Mouse (Mus musculus) MEL-GATA-1-ER (cell line): ENCODE results near the gene Serpinf2.

Experiments used
- DNase-seq: peaks from one replicate; pipeline ENCODE4 v3.0.0-alpha.2; 2012; ENCODE audit warnings: low read depth; ENCODE audit errors: extremely low read depth

Gene Serpinf2

DNA sequence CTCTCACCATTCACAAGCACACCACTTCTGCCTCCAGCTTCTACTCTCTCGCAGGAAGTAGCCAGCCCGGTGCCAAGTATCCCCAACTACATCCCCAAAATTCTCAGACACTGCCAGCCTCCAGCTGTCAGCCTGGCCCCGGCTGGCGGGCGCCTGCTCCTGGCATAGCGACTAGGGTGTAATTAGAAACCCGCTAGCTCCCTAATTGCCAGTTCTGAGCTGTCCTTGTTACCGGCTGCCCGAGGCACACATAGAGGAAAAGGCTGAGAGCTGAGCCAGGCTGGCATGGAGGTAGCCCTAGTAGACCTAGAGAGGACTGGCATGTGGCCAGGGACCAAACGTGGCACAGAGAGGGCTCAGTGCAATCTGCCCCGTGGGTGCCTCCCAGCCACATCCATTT lies 8.1 kb downstream of the Serpinf2 start:
- no peak for DNase-seq

GRCm38 (mm10) chr11:75429019-75429705 lies 10.2 kb downstream of the Serpinf2 start:
- peak; percentile 56 for DNase-seq

DNA sequence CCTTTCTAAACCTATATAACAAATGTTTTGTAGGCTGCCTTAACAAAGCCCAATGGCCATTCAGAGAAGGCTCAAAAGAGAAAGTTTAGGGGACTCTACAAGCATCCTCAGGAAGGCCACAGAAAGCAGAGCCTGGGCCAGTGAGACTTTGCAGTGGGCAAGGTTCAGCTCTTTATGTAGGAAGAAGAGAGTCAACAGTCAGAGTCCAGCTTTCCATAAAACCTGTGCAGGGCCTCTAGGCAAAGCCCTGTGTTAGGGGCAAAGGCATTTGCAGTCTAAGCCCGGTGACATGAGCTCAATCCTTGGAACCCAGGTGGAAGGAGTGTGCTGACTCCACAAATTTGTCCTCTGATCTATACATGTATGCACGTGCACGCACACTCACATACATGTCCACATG lies 14.9 kb downstream of the Serpinf2 start:
- no peak for DNase-seq

- no peak for DNase-seq
These were observed 15.4 kb downstream of the Serpinf2 start for GRCm38 (mm10) chr11:75424033-75424432.

DNA sequence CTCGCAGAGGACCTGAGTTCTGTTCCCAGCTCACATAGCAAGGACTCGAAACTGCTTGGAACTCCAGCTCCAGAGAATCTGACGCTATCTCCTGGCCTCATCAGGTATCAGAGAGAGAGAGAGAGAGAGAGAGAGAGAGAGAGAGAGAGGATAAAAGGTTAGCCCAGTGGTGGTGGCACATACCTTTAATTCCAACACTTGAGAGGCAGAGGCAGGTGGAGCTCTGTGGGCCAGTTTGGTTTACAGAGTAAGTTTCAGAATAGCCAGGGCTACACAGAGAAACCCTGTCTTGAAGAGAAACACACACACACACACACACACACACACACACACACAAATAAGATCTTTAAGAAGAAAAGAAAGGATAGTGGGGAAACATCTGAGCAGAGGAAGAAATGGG lies 16.3 kb downstream of the Serpinf2 start:
- DNase-seq: no peak

DNA sequence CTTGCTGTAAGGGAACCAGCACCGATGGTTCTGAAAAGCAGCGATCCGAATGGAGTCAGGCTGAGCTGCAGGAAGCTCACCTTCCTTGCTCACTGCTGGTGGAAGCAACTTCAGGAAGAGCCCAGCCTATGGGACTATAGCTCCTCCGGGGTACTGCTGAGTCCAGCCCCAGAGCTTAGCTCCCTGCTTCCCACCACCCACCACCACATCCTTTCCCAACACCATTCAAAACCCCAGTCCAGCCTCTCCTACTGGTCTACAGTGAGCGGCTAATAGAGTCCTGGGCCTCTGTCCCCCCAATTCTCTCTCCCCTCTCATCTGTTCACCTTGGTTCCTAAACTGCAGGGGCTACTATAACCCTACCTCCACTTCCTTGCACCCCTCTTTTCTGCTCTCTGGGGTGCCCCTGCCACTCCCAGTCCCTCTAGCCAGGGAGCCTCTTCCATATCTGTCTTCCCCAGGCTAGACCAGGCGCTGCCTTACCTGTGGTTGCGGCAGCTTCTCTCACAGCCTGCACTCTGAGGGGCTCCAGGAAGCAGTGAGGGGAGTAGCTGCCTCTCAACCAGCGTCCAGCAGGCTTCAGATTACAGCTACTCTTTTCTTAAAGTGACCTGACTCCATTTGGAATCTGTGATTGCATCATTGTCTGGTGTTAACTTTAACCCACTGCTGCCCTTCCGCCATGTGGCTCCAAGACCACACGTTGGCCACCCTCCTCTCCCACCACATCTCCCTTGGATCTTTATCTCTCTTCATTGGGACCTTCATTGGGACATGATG lies 17.2 kb downstream of the Serpinf2 start, which contains the start of gene Serpinf1:
Gene Serpinf1 (minus strand): TSS at position 689 of the 780 bp plus-strand sequence.
- no peak for DNase-seq

DNA sequence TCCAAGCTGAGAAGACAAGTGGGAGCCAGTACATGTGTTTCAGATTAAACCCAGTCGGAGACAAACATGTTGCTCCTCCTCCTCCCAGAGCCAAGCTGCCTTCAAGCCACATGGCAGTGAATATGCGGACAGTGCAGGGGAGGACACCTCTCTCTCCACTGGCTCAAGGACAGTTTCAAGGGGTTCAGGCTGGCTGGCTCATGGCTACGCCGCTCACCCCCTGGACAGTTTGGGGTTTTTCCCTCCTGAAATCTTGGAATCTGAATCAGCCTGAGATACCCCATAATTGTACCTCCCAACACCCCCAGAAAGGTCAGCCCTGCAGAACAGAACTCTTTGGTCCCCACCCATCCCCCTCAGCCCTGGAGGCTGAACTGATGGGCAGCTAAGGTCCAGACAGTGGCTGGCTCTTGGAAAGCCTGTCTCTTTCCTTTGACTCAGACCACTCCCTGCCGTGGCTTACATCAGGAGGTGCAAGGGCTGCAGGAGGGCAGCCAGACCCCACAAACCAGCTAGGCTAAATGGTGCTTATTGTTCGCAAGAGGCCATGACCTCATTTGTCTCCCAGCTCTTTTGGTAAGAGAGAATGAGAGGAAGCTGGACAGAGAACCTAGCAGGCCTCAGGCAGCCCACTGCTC lies 17.9 kb downstream of the Serpinf2 start:
- DNase-seq: no peak

GRCm38 (mm10) chr11:75420810-75421374 lies 18.5 kb downstream of the Serpinf2 start:
- no peak for DNase-seq

DNA sequence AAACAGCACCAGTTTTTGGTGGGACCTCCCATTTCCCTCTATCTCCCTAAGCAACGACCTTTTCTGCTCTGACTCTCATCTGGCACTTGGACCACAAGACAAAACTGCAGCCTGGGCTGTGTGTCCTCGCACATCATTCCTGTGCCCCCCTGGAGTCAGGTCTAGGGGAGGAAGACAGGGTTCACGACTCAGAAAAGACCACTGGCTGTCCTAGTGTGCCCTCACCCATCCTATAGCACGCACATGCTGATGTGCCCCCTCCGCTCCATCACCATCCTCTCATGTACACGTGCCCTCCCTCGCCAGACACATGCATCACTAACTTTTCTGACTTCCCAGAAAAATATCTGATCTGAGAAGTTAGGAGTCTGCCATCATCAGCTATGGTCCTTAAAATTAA lies 19.4 kb downstream of the Serpinf2 start:
- no peak for DNase-seq

- no peak for DNase-seq
These were observed 23.4 kb downstream of the Serpinf2 start for GRCm38 (mm10) chr11:75415994-75416393.

GRCm38 (mm10) chr11:75415096-75415495 lies 24.3 kb downstream of the Serpinf2 start:
- peak; percentile 32 for DNase-seq

- DNase-seq: no peak
These were observed 28.8 kb downstream of the Serpinf2 start for GRCm38 (mm10) chr11:75410591-75410990.

GRCm38 (mm10) chr11:75409679-75410575 lies 29.5 kb downstream of the Serpinf2 start:
- no peak for DNase-seq

GRCm38 (mm10) chr11:75406865-75407264 lies 32.5 kb downstream of the Serpinf2 start:
- peak; percentile 45 for DNase-seq

GRCm38 (mm10) chr11:75406104-75406503 lies 33.3 kb downstream of the Serpinf2 start:
- DNase-seq: no peak

GRCm38 (mm10) chr11:75404801-75405200 lies 34.6 kb downstream of the Serpinf2 start:
- no peak for DNase-seq

GRCm38 (mm10) chr11:75403301-75404052 lies 35.9 kb downstream of the Serpinf2 start:
- DNase-seq: no peak

- DNase-seq: no peak
These were observed 37.1 kb downstream of the Serpinf2 start for GRCm38 (mm10) chr11:75402271-75402690.

GRCm38 (mm10) chr11:75400099-75400498 lies 39.3 kb downstream of the Serpinf2 start:
- no peak for DNase-seq

DNA sequence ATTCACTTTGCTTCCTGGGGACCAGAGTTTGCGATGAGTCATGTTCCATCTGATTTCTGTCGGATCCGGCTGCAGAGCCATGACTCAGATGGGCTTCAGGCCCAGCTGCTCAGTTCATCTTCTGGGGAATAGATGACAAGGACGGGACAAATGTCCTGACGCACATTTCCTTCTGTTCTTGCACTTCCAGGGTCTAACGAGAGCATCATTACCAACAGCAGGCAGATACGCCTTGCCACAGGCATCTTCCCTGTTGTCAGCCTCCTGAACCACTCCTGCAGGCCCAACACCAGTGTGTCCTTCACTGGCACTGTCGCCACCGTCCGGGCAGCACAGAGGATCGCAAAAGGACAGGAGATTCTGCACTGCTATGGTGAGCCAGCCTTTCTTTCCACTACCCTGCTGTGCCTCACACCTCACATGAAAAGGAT lies 40.0 kb downstream of the Serpinf2 start:
- DNase-seq: no peak
